In genomic region chr9:107935790-107936214, GRCm38 (mm10) we compare ENCODE assay signal across 7 mouse cellular contexts. TPM values are rescaled to one million over a fixed set of nuclear protein-coding genes. Genes with fewer than 3 reads are reported as not detected.
A peak's percentile ranks its signal among the peaks of the same experiment; 100 is the strongest.
DNase-seq lines count a peak whose midpoint lies in the region; ATAC-seq and TF ChIP-seq lines count a peak whose summit lies in the region.

No protein-coding gene starts in this region.

- no peaks in the 10 kb centered on the region for H3K9me3 ChIP-seq in forebrain, embryonic 14.5 days (replicated peaks; ENCODE audit: control insufficient read depth, low read length)
- H3K9me3 ChIP-seq in midbrain, embryonic 15.5 days = no peaks in the 10 kb centered on the region

- no peak for TF ChIP-seq POLR2A in bone marrow macrophage, adult 2 months (IDR thresholded peaks at IDR 0.05; ENCODE audit: borderline replicate concordance, low read depth, low read length)

- intact Hi-C loops in left cerebral cortex, adult 2 months (cut with DNase I) = loop anchor here (2.0 kb wide), 1 partner anchor 27 kb away; no protein-coding TSS in a partner anchor

- TF ChIP-seq CTCF in bone marrow macrophage, adult 2 months (IDR thresholded peaks at IDR 0.05; ENCODE audit: low read depth, low read length) = no peak
- TF ChIP-seq CTCF in left cerebral cortex, adult 2 months (IDR thresholded peaks at IDR 0.05) = no peak

- WGBS in forebrain, embryonic 14.5 days = under 1% methylated on average over 39 of the region's 41 CpGs
- WGBS in midbrain, embryonic 15.5 days = under 1% methylated on average over 41 of the region's 41 CpGs

- H3K36me3 ChIP-seq in forebrain, embryonic 14.5 days (ENCODE audit: control insufficient read depth, insufficient read depth, low read length) = no peaks in the 10 kb centered on the region
- H3K36me3 ChIP-seq in midbrain, embryonic 15.5 days (replicated peaks) = no peaks in the 10 kb centered on the region

- 0 out of 2 replicates have a peak overlapping the region, but pooled peaks have one; percentile 4 for H3K4me3 ChIP-seq in bone marrow macrophage, adult 2 months (ENCODE audit: insufficient read depth, low read length)
- peak overlapping the region; percentile 49 for H3K4me3 ChIP-seq in forebrain, embryonic 14.5 days (ENCODE audit: low read depth, low read length)
- peak overlapping the region; percentile 57 for H3K4me3 ChIP-seq in left cerebral cortex, adult 2 months
- H3K4me3 ChIP-seq in midbrain, embryonic 15.5 days = peak overlapping the region; percentile 52

- H3K27ac ChIP-seq in bone marrow macrophage, adult 2 months (ENCODE audit: insufficient read depth, low read depth, low read length) = no peak overlapping the region
- peak overlapping the region; percentile 27; the same call in 1 of the 2 replicates for H3K27ac ChIP-seq in forebrain, embryonic 14.5 days (ENCODE audit: low read depth, low read length)
- H3K27ac ChIP-seq in left cerebral cortex, adult 2 months = peak overlapping the region; percentile 98
- no peak overlapping the region for H3K27ac ChIP-seq in midbrain, embryonic 15.5 days

- no peaks in the 10 kb centered on the region for H3K4me1 ChIP-seq in bone marrow macrophage, adult 2 months (ENCODE audit: control insufficient read depth, insufficient read depth, low read length)
- H3K4me1 ChIP-seq in forebrain, embryonic 14.5 days (ENCODE audit: control insufficient read depth, insufficient read depth, low read length) = peaks cover 12% of the 10 kb centered on the region
- peaks cover 21% of the 10 kb centered on the region for H3K4me1 ChIP-seq in midbrain, embryonic 15.5 days

- H3K27me3 ChIP-seq in forebrain, embryonic 14.5 days (replicated peaks; ENCODE audit: control insufficient read depth, insufficient read depth, low read length) = no peaks in the 10 kb centered on the region
- peaks cover 9% of the 10 kb centered on the region; the same call in 1 of the 2 replicates for H3K27me3 ChIP-seq in midbrain, embryonic 15.5 days (replicated peaks)

- peak overlapping the region; percentile 86 for H3K4me2 ChIP-seq in forebrain, embryonic 14.5 days (ENCODE audit: low read length)
- H3K4me2 ChIP-seq in midbrain, embryonic 15.5 days = peak overlapping the region; percentile 79

- DNase-seq in kidney, postnatal 14 days = peak; percentile 10
- DNase-seq in kidney, adult 11 months = no peak
- peak; percentile 52 for DNase-seq in forebrain, embryonic 14.5 days (ENCODE audit: low spot score)
- DNase-seq in left cerebral cortex, adult 2 months (ENCODE audit: extremely low spot score in 1 of 2, low spot score in 2 of 2) = peak; percentile 67 to 70
- peak; percentile 84 for DNase-seq in thymus, postnatal 0 days (ENCODE audit: low spot score)

- H3K9ac ChIP-seq in forebrain, embryonic 14.5 days (ENCODE audit: low read length) = peak overlapping the region; percentile 67
- peak overlapping the region; percentile 58 for H3K9ac ChIP-seq in midbrain, embryonic 15.5 days

- ATAC-seq in forebrain, embryonic 14.5 days = peak; percentile 70
- ATAC-seq in midbrain, embryonic 15.5 days (replicated peaks) = peak; percentile 46; the same call in 1 of the 2 replicates

RNA-seq across cellular contexts. Expression of gene Camkv, which starts 0.3 kb away (rescaled TPM):
- polyA plus RNA-seq in bone marrow macrophage, adult 2 months (2012; ENCODE audit: insufficient read depth, insufficient read length, missing spikeins) = not detected in 2 replicates
- polyA plus RNA-seq in forebrain, embryonic 14.5 days (2014; fragmentation: Nextera tagmentation; extraction: Ambion mirVana) = 25.1 and 40.8 TPM in 2 replicates
- 100 to 1,000 TPM; 330 to 356 TPM for total RNA-seq in left cerebral cortex, adult 2 months (2021)
- 66.7 and 67.3 TPM in 2 replicates for polyA plus RNA-seq in midbrain, embryonic 15.5 days (2015; fragmentation: Nextera tagmentation; extraction: Ambion mirVana)
- 12.1 and 12.9 TPM in 2 replicates for polyA plus RNA-seq in thymus, postnatal 0 days (2015; fragmentation: Nextera tagmentation; extraction: Ambion mirVana)

RNA-seq across cellular contexts. Expression of gene Actl11, which starts 7.5 kb away (rescaled TPM):
- not detected in 2 replicates for polyA plus RNA-seq in bone marrow macrophage, adult 2 months (2012; ENCODE audit: insufficient read depth, insufficient read length, missing spikeins)
- polyA plus RNA-seq in forebrain, embryonic 14.5 days (2014; fragmentation: Nextera tagmentation; extraction: Ambion mirVana) = not detected in 2 replicates
- not detected for total RNA-seq in left cerebral cortex, adult 2 months (2021)
- polyA plus RNA-seq in midbrain, embryonic 15.5 days (2015; fragmentation: Nextera tagmentation; extraction: Ambion mirVana) = not detected in 2 replicates
- polyA plus RNA-seq in thymus, postnatal 0 days (2015; fragmentation: Nextera tagmentation; extraction: Ambion mirVana) = not detected in 2 replicates

RNA-seq across cellular contexts. Expression of gene Traip, which starts 14.1 kb away (rescaled TPM):
- polyA plus RNA-seq in bone marrow macrophage, adult 2 months (2012; ENCODE audit: insufficient read depth, insufficient read length, missing spikeins) = 5.0 and 6.9 TPM in 2 replicates
- 17.1 and 20.5 TPM in 2 replicates for polyA plus RNA-seq in forebrain, embryonic 14.5 days (2014; fragmentation: Nextera tagmentation; extraction: Ambion mirVana)
- 10 to 100 TPM in 1 of 2 experiments, 1 to 10 TPM in 1; 9.5 to 10.9 TPM for total RNA-seq in left cerebral cortex, adult 2 months (2021)
- 10.1 and 10.2 TPM in 2 replicates for polyA plus RNA-seq in midbrain, embryonic 15.5 days (2015; fragmentation: Nextera tagmentation; extraction: Ambion mirVana)
- polyA plus RNA-seq in thymus, postnatal 0 days (2015; fragmentation: Nextera tagmentation; extraction: Ambion mirVana) = 23.1 and 27.2 TPM in 2 replicates

RNA-seq across cellular contexts. Expression of gene Mst1r, which starts 29.1 kb away (rescaled TPM):
- not detected in 2 replicates for polyA plus RNA-seq in bone marrow macrophage, adult 2 months (2012; ENCODE audit: insufficient read depth, insufficient read length, missing spikeins)
- 0.23 and 1.2 TPM in 2 replicates for polyA plus RNA-seq in forebrain, embryonic 14.5 days (2014; fragmentation: Nextera tagmentation; extraction: Ambion mirVana)
- under 1 TPM; 0.68 to 0.91 TPM for total RNA-seq in left cerebral cortex, adult 2 months (2021)
- 1.7 and 1.9 TPM in 2 replicates for polyA plus RNA-seq in midbrain, embryonic 15.5 days (2015; fragmentation: Nextera tagmentation; extraction: Ambion mirVana)
- polyA plus RNA-seq in thymus, postnatal 0 days (2015; fragmentation: Nextera tagmentation; extraction: Ambion mirVana) = 1.6 and 2.4 TPM in 2 replicates

RNA-seq across cellular contexts. Expression of gene Uba7, which starts 39.5 kb away (rescaled TPM):
- 157 and 173 TPM in 2 replicates for polyA plus RNA-seq in bone marrow macrophage, adult 2 months (2012; ENCODE audit: insufficient read depth, insufficient read length, missing spikeins)
- polyA plus RNA-seq in forebrain, embryonic 14.5 days (2014; fragmentation: Nextera tagmentation; extraction: Ambion mirVana) = 3.1 and 4.7 TPM in 2 replicates
- total RNA-seq in left cerebral cortex, adult 2 months (2021) = 1 to 10 TPM; 2.6 to 3.8 TPM
- 5.9 and 6.7 TPM in 2 replicates for polyA plus RNA-seq in midbrain, embryonic 15.5 days (2015; fragmentation: Nextera tagmentation; extraction: Ambion mirVana)
- polyA plus RNA-seq in thymus, postnatal 0 days (2015; fragmentation: Nextera tagmentation; extraction: Ambion mirVana) = 54.9 and 63.2 TPM in 2 replicates

Comparison
In these comparisons a context has a peak if more than half of its experiments do, and no peak if none do; other contexts are left out.
1. H3K27ac ChIP-seq: peak in forebrain, embryonic 14.5 days (single experiment) and left cerebral cortex, adult 2 months (single experiment); none in bone marrow macrophage, adult 2 months (single experiment) and midbrain, embryonic 15.5 days (single experiment).
2. H3K4me3 ChIP-seq: peak in every context shown above with its lines; median percentile 57 in left cerebral cortex, adult 2 months; 52 in midbrain, embryonic 15.5 days; 49 in forebrain, embryonic 14.5 days; 4 in bone marrow macrophage, adult 2 months.
3. RNA of gene Camkv, which starts 0.3 kb away (polyA plus RNA-seq): 66.7 to 67.3 TPM in midbrain, embryonic 15.5 days, 25.1 to 40.8 TPM in forebrain, embryonic 14.5 days and 12.1 to 12.9 TPM in thymus, postnatal 0 days; not detected in bone marrow macrophage, adult 2 months; every median in the first group is over 10 times any median in the second.